Comparison of ENCODE assay signal across 8 mouse cellular contexts in genomic region chr14:79397321-79398122, GRCm38 (mm10). TPM values are rescaled to one million over a fixed set of nuclear protein-coding genes. Genes with fewer than 3 reads are reported as not detected.
DNase-seq lines count a peak whose midpoint lies in the region; ATAC-seq and TF ChIP-seq lines count a peak whose summit lies in the region.

Gene Mtrf1 (plus strand): TSS chr14:79397772.

- H3K4me3 ChIP-seq in ES-E14 (ENCODE audit: insufficient read depth in 1 of 2, low read depth in 1 of 2, low read length in 2 of 2, poor library complexity in 1 of 2, severe bottlenecking in 1 of 2), result peak within 1 kb of the TSS; percentile 72 to 82
- H3K4me3 ChIP-seq in forebrain, embryonic 16.5 days (replicated peaks; ENCODE audit: low read length), result peak within 1 kb of the TSS; percentile 70
- H3K4me3 ChIP-seq in lung, embryonic 14.5 days (ENCODE audit: low read depth, low read length), result peak within 1 kb of the TSS; percentile 58

- H3K36me3 ChIP-seq in ES-E14 (ENCODE audit: control insufficient read depth, insufficient read depth, low read length, poor library complexity, severe bottlenecking), result no peaks in the 10 kb centered on the region
- H3K36me3 ChIP-seq in forebrain, embryonic 16.5 days (ENCODE audit: control insufficient read depth, insufficient read depth), result no peaks in the 10 kb centered on the region; the same call in 1 of the 2 replicates
- 0 out of 2 replicates have a peak, but pooled peaks cover 7% of the 10 kb centered on the region for H3K36me3 ChIP-seq in lung, embryonic 14.5 days (ENCODE audit: insufficient read depth)

- 19% methylated on average over 23 of the region's 23 CpGs for WGBS in forebrain, embryonic 16.5 days
- 18% methylated on average over 23 of the region's 23 CpGs for WGBS in lung, embryonic 14.5 days

- no peaks in the 10 kb centered on the region for H3K4me1 ChIP-seq in ES-E14 (ENCODE audit: control insufficient read depth in 2 of 2, insufficient read depth in 2 of 2, low read length in 2 of 2, poor library complexity in 1 of 2)
- H3K4me1 ChIP-seq in forebrain, embryonic 16.5 days (replicated peaks; ENCODE audit: control insufficient read depth, insufficient read depth, low read length), result 0 out of 2 replicates have a peak, but pooled peaks cover 2% of the 10 kb centered on the region
- H3K4me1 ChIP-seq in lung, embryonic 14.5 days (ENCODE audit: insufficient read depth), result no peaks in the 10 kb centered on the region

- in situ Hi-C loops in ES-E14 (cut with MboI; ENCODE audit: low sequenced_read_pairs in 2 of 2, unreplicated experiment in 2 of 2), result loop anchor here in 1 of 2 experiments (10.0 kb wide), 1 partner anchor 67 kb away; no protein-coding TSS in a partner anchor

- no peaks in the 10 kb centered on the region for H3K9me3 ChIP-seq in ES-E14 (ENCODE audit: control insufficient read depth, insufficient read depth, low read depth, low read length)
- no peaks in the 10 kb centered on the region for H3K9me3 ChIP-seq in forebrain, embryonic 16.5 days (ENCODE audit: control insufficient read depth, low read length)
- H3K9me3 ChIP-seq in lung, embryonic 14.5 days (ENCODE audit: low read depth, low read length), result no peaks in the 10 kb centered on the region

- peak within 1 kb of the TSS; percentile 56 for H3K4me2 ChIP-seq in forebrain, embryonic 16.5 days (ENCODE audit: low read length)
- peak within 1 kb of the TSS; percentile 67 for H3K4me2 ChIP-seq in lung, embryonic 14.5 days

- no peaks in the 10 kb centered on the region for H3K27me3 ChIP-seq in forebrain, embryonic 16.5 days (replicated peaks; ENCODE audit: control insufficient read depth, insufficient read depth, low read length)
- H3K27me3 ChIP-seq in lung, embryonic 14.5 days (ENCODE audit: insufficient read depth, low read length), result no peaks in the 10 kb centered on the region

- peak; percentile 96 for ATAC-seq in forebrain, embryonic 16.5 days
- ATAC-seq in hematopoietic stem cell, adult 5-6 weeks (replicated peaks in 1 of 2; ENCODE audit: insufficient read depth in 1 of 2, low FRiP score in 2 of 2, low TSS enrichment in 1 of 2, low read depth in 1 of 2, poor library complexity in 2 of 2, severe bottlenecking in 2 of 2), result peak; percentile 84 to 86
- peak; percentile 92 for ATAC-seq in lung, embryonic 14.5 days (ENCODE audit: insufficient read depth)
- ATAC-seq in neutrophil, adult 5-6 weeks (ENCODE audit: extremely low read depth, insufficient number of reproducible peaks, low FRiP score, poor library complexity, severe bottlenecking), result peak; percentile 79

- no peak within 1 kb of the TSS; the same call in 1 of the 2 replicates for H3K27ac ChIP-seq in ES-E14 (ENCODE audit: insufficient read depth, low read depth, low read length, poor library complexity, severe bottlenecking)
- H3K27ac ChIP-seq in forebrain, embryonic 16.5 days (ENCODE audit: low read length), result peak within 1 kb of the TSS; percentile 92
- H3K27ac ChIP-seq in lung, embryonic 14.5 days (ENCODE audit: low read depth), result peak within 1 kb of the TSS; percentile 88

- H3K9ac ChIP-seq in ES-E14 (ENCODE audit: insufficient read depth, low read depth, low read length, poor library complexity, severe bottlenecking), result peak within 1 kb of the TSS; percentile 79
- peak within 1 kb of the TSS; percentile 63 for H3K9ac ChIP-seq in forebrain, embryonic 16.5 days (replicated peaks; ENCODE audit: low read depth, low read length)
- peak within 1 kb of the TSS; percentile 64 for H3K9ac ChIP-seq in lung, embryonic 14.5 days

- DNase-seq in ES-E14 (ENCODE audit: low read depth, low spot score), result no peak
- peak; percentile 74 for DNase-seq in cerebellum, adult 11-12 months
- DNase-seq in layer of hippocampus, adult 8-10 months (ENCODE audit: low spot score in 2 of 2), result peak; percentile 61 to 71
- DNase-seq in lung, embryonic 14.5 days, result peak; percentile 81
- peak; percentile 61 for DNase-seq in testis, postnatal 14 days (ENCODE audit: low spot score)

- TF ChIP-seq CTCF in lung, embryonic 14.5 days (IDR thresholded peaks at IDR 0.05; ENCODE audit: low read depth), result no peak

TF ChIP-seq in ES-E14, 5 proteins besides CTCF, POLR2A, EP300 and RAD21:
- TF ChIP-seq CHD2 (IDR thresholded peaks at IDR 0.05; ENCODE audit: low read depth, low read length) (peak; percentile 56; the same call in 1 of the 2 replicates), MAFK (IDR thresholded peaks at IDR 0.05; ENCODE audit: insufficient read depth, low read depth, low read length) (no peak), HCFC1 (IDR thresholded peaks at IDR 0.05; ENCODE audit: borderline replicate concordance, insufficient read depth, low read length) (peak; percentile 90)

RNA-seq across cellular contexts. Expression of gene Mtrf1, which starts in this region (rescaled TPM):
- total RNA-seq in ES-E14 (2012; rRNA removed), result 6.5 and 8.2 TPM in 2 replicates
- polyA plus RNA-seq in forebrain, embryonic 16.5 days (2015; fragmentation: Nextera tagmentation; extraction: Ambion mirVana), result 11.0 and 12.0 TPM in 2 replicates
- total RNA-seq in hematopoietic stem cell, adult 5-6 weeks (2017), result 20.4 and 22.2 TPM in 2 replicates
- 1 to 10 TPM; 5.5 to 7.6 (median 5.9) TPM for total RNA-seq in layer of hippocampus, adult 8-10 months (2022)
- polyA plus RNA-seq in lung, embryonic 14.5 days (2014; fragmentation: Nextera tagmentation; extraction: Ambion mirVana), result 10.1 and 10.8 TPM in 2 replicates
- total RNA-seq in neutrophil, adult 5-6 weeks (2017), result 1.9 and 4.5 TPM in 2 replicates
